In the genomic region with DNA sequence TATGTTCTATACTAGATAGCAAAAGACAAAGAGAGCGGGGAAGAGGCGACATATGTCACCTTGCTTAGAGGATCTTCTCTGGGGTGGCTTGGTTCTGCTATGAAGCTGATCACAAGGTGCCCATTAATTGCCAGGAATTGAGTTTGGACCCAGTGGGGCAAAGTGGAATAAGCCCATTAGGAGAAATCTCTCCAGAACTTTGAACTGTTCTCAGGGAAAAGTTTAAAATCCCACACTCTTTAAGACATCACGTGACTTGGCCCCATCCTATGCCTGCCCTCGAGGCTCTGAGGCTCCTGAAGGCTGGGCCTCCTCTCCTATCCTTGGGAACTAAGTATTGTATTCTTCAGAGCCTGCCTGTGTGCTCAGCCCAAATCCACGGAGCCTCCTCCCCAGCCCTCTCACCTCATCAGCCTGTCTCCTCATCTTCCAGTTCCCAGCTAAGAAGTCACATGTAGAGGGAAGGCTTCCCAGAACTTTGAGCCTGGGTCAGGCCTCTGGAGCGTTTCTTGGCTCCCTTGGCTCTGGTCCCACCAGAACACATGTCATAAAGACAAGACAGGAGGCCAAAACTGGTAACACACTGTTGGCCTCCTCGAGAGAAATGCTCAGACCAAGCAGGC, we compare ENCODE assay signal across 13 mouse cellular contexts.
A peak's percentile ranks its signal among the peaks of the same experiment; 100 is the strongest.
DNase-seq lines count a peak whose midpoint lies in the region.
"Had no signal": no experiment of that assay in that cellular context is flagged by ENCODE, and none has a peak within 500 bp of the region (broad histone marks: within the 10 kb centered on the region; RNA-seq: fewer than 3 reads in every experiment).

No protein-coding gene starts in this region.

- peak overlapping the region; percentile 15; the same call in 1 of the 2 replicates for H3K27ac ChIP-seq in limb, embryonic 10.5 days
- H3K27ac ChIP-seq: hindbrain, embryonic 12.5 days; midbrain, embryonic 12.5 days had no signal

- H3K36me3 ChIP-seq in limb, embryonic 10.5 days = no peaks in the 10 kb centered on the region
- H3K36me3 ChIP-seq: G1E; hindbrain, embryonic 12.5 days; midbrain, embryonic 12.5 days had no signal

- 86% methylated on average over 7 of the region's 7 CpGs for WGBS in limb, embryonic 10.5 days

- peak; percentile 6 for DNase-seq in adrenal gland, adult 8-10 months
- no peak for DNase-seq in adrenal gland, postnatal 4 days (ENCODE audit: low spot score in 2 of 2)
- peak; percentile 21 for DNase-seq in ovary, postnatal 36 days (ENCODE audit: low spot score)
- DNase-seq in ovary, adult 18-20 months (ENCODE audit: low spot score) = no peak
- no peak for DNase-seq in limb, embryonic 10.5 days (ENCODE audit: low spot score)
- DNase-seq in lung, postnatal 4 days = peak; percentile 18 to 66
- DNase-seq in layer of hippocampus, adult 8-10 months (ENCODE audit: low spot score in 2 of 2) = no peak
- DNase-seq in right cerebral cortex, postnatal 10 days (ENCODE audit: low spot score in 2 of 2) = no peak
- DNase-seq: cerebellum, postnatal 36 days; thymus, postnatal 4 days had no signal

- no peak overlapping the region for H3K4me3 ChIP-seq in limb, embryonic 10.5 days
- H3K4me3 ChIP-seq: hindbrain, embryonic 12.5 days; midbrain, embryonic 12.5 days had no signal

- peaks cover 21% of the 10 kb centered on the region for H3K27me3 ChIP-seq in limb, embryonic 10.5 days (ENCODE audit: low read depth, poor library complexity, severe bottlenecking)

- no peaks in the 10 kb centered on the region for H3K9me3 ChIP-seq in limb, embryonic 10.5 days (replicated peaks)
- H3K9me3 ChIP-seq: hindbrain, embryonic 12.5 days; midbrain, embryonic 12.5 days had no signal

- peaks cover 41% of the 10 kb centered on the region for H3K4me1 ChIP-seq in limb, embryonic 10.5 days

Comparison
In these comparisons a context has a peak if more than half of its experiments do, and no peak if none do; other contexts are left out.
1. DNase-seq: peak in adrenal gland, adult 8-10 months (single experiment), ovary, postnatal 36 days (single experiment) and lung, postnatal 4 days (2 of 2); none in adrenal gland, postnatal 4 days (0 of 2), ovary, adult 18-20 months (single experiment), limb, embryonic 10.5 days (single experiment), layer of hippocampus, adult 8-10 months (0 of 2) and right cerebral cortex, postnatal 10 days (0 of 2).